Mouse (Mus musculus) CH12.LX (cell line): Measurements from ENCODE around the gene Msh5. TPM values are rescaled to one million over a fixed set of nuclear protein-coding genes. Genes with fewer than 3 reads are reported as not detected.
"Not testable (repeated sequence)": the region's sequence is repeated elsewhere in the genome, so short reads cannot be mapped to it uniquely, and the experiment has no call there.

Experiments
- DNase-seq: peaks from one replicate; pipeline ENCODE4 v3.0.0-alpha.2; 2013; ENCODE audit errors: extremely low read depth
- H3K27ac ChIP-seq: 2 replicates; pipeline ENCODE4 v1.5.1; 2012; ENCODE audit warnings: low read depth, mild to moderate bottlenecking, control low read depth, moderate library complexity; ENCODE audit not compliant: insufficient read depth
- H3K27me3 ChIP-seq: replicated peaks from 2 replicates; pipeline ENCODE3; 2012; ENCODE audit warnings: inconsistent platforms
- H3K36me3 ChIP-seq, 2 experiments: replicated peaks in 1 of 2; 2 replicates each; pipeline versions ENCODE3 to v1.6.1; 2012; ENCODE audit warnings: inconsistent platforms in 1 of 2, low read length in 1 of 2, mild to moderate bottlenecking in 1 of 2, mixed read lengths in 1 of 2, moderate library complexity in 1 of 2; ENCODE audit not compliant: control insufficient read depth in 1 of 2, insufficient read depth in 1 of 2
- H3K4me1 ChIP-seq, 2 experiments: 2 replicates each; pipeline ENCODE4 v1.6.1; 2012; ENCODE audit warnings: inconsistent platforms in 1 of 2, moderate library complexity in 1 of 2; ENCODE audit not compliant: insufficient read depth in 2 of 2, control insufficient read depth in 1 of 2
- H3K4me2 ChIP-seq: 2 replicates; pipeline ENCODE4 v1.6.1; 2012; ENCODE audit warnings: low read depth, mild to moderate bottlenecking, control low read depth; ENCODE audit not compliant: poor library complexity, insufficient read depth, severe bottlenecking
- H3K4me3 ChIP-seq, 3 experiments: fragments of 150-350 bp in 1 of 3; sonication (generic) in 1 of 3; replicated peaks in 1 of 3; 2 replicates each; pipeline versions ENCODE3 to v1.5.1; 2011 to 2012; ENCODE audit warnings: low read depth in 2 of 3, low read length in 2 of 3, mild to moderate bottlenecking in 2 of 3, moderate library complexity in 2 of 3, control low read depth in 1 of 3, improper control_type of control experiment in 1 of 3, inconsistent platforms in 1 of 3, mixed read lengths in 1 of 3; ENCODE audit not compliant: poor library complexity in 1 of 3
- H3K79me2 ChIP-seq: replicated peaks from 2 replicates; pipeline ENCODE4 v1.6.1; 2012; ENCODE audit warnings: mild to moderate bottlenecking, moderate library complexity; ENCODE audit not compliant: control insufficient read depth, poor library complexity, insufficient read depth, severe bottlenecking; ENCODE audit errors: extremely low read depth
- H3K9ac ChIP-seq: 2 replicates; pipeline ENCODE4 v1.6.1; 2012; ENCODE audit warnings: low read depth, mild to moderate bottlenecking, control low read depth, moderate library complexity; ENCODE audit not compliant: insufficient read depth
- H3K9me3 ChIP-seq: replicated peaks from 2 replicates; pipeline ENCODE3; 2012; ENCODE audit warnings: low read length, inconsistent platforms, mixed read lengths
- BHLHE40 ChIP-seq: IDR thresholded peaks from 2 replicates; pipeline ENCODE4 v1.6.1; 2011; ENCODE audit warnings: mild to moderate bottlenecking, low read depth, low read length, improper control_type of control experiment
- CTCF ChIP-seq, 2 experiments: IDR thresholded peaks in 1 of 2; conservative IDR thresholded peaks in 1 of 2; 2 replicates each; pipeline ENCODE4 v1.5.1; 2011 to 2012; ENCODE audit warnings: low read depth in 2 of 2, low read length in 2 of 2, improper control_type of control experiment in 1 of 2, inconsistent platforms in 1 of 2, mild to moderate bottlenecking in 1 of 2, moderate library complexity in 1 of 2
- E2F4 ChIP-seq: IDR thresholded peaks from 2 replicates; pipeline ENCODE4 v1.6.1; 2011; ENCODE audit warnings: low read depth, low read length, improper control_type of control experiment; ENCODE audit not compliant: insufficient replicate concordance
- ETS1 ChIP-seq: conservative IDR thresholded peaks from 2 replicates; pipeline ENCODE4 v1.6.1; 2012; ENCODE audit warnings: low read depth, mild to moderate bottlenecking, inconsistent platforms, low read length, improper control_type of control experiment, moderate library complexity
- HCFC1 ChIP-seq: IDR thresholded peaks from 2 replicates; pipeline ENCODE4 v1.6.1; 2012; ENCODE audit warnings: low read depth, mild to moderate bottlenecking, inconsistent platforms, low read length, improper control_type of control experiment
- IRF4 ChIP-seq: IDR thresholded peaks from 2 replicates; pipeline ENCODE4 v1.6.1; 2014; ENCODE audit warnings: low read depth, mild to moderate bottlenecking, inconsistent platforms, low read length, improper control_type of control experiment
- KAT2A ChIP-seq: IDR thresholded peaks from 2 replicates; pipeline ENCODE4 v1.6.1; 2012; ENCODE audit warnings: low read length, improper control_type of control experiment, inconsistent platforms; ENCODE audit not compliant: insufficient replicate concordance
- MAX ChIP-seq: IDR thresholded peaks from 2 replicates; pipeline ENCODE4 v1.6.1; 2011; ENCODE audit warnings: low read length, improper control_type of control experiment
- PAX5 ChIP-seq: IDR thresholded peaks from 2 replicates; pipeline ENCODE4 v1.6.1; 2012; ENCODE audit warnings: low read length, inconsistent platforms, mixed read lengths
- SIN3A ChIP-seq: IDR thresholded peaks from 2 replicates; pipeline ENCODE4 v1.6.1; 2012; ENCODE audit warnings: low read length, improper control_type of control experiment, inconsistent platforms
- TCF12 ChIP-seq: IDR thresholded peaks from 2 replicates; pipeline ENCODE4 v1.6.1; 2014; ENCODE audit warnings: low read depth, mild to moderate bottlenecking, inconsistent platforms, low read length, improper control_type of control experiment
- UBTF ChIP-seq: IDR thresholded peaks from 2 replicates; pipeline ENCODE4 v1.6.1; 2012; ENCODE audit warnings: low read depth, mild to moderate bottlenecking, inconsistent platforms, low read length, improper control_type of control experiment, moderate library complexity
- USF1 ChIP-seq: IDR thresholded peaks from 2 replicates; pipeline ENCODE4 v1.6.1; 2014; ENCODE audit warnings: low read depth, mild to moderate bottlenecking, inconsistent platforms, low read length, improper control_type of control experiment
- USF2 ChIP-seq: conservative IDR thresholded peaks from 2 replicates; pipeline ENCODE4 v1.6.1; 2011; ENCODE audit warnings: low read depth, low read length, improper control_type of control experiment
- ZKSCAN1 ChIP-seq: IDR thresholded peaks from 2 replicates; pipeline ENCODE4 v1.6.1; 2012; ENCODE audit warnings: low read depth, inconsistent platforms, low read length, improper control_type of control experiment, borderline replicate concordance
- ZMIZ1 ChIP-seq: IDR thresholded peaks from 2 replicates; pipeline ENCODE4 v1.6.1; 2012; ENCODE audit warnings: low read depth, mild to moderate bottlenecking, inconsistent platforms, low read length, improper control_type of control experiment
- dilution Hi-C: fragments of 300-500 bp; cut with MboI; formaldehyde crosslinking; loops from 2 replicates; pipeline ENCODE4 v1.14.3; 2020; ENCODE audit warnings: low sequenced_read_pairs; ENCODE audit not compliant: extremely low pct_unique_long_range_greater_than_20kb, extremely low pct_ligation_motif_present
- in situ Hi-C: fragments of 300-500 bp; cut with MboI; formaldehyde crosslinking; loops from 3 replicates; pipeline ENCODE4 v1.14.3; 2019; ENCODE audit warnings: low sequenced_read_pairs, low pct_ligation_motif_present, low pct_unique_long_range_greater_than_20kb, mixed read lengths
- polyA plus RNA-seq: library from polyadenylated mRNA; unstranded; fragments of >175 nt; gene quantifications from 2 replicates; pipeline ENCODE4 v1.2.1, GENCODE M21; 2012; ENCODE audit warnings: low read depth; ENCODE audit not compliant: insufficient read length
- total RNA-seq, 2 experiments: library from RNA; depleted of rRNA; stranded (reverse); fragments of 300-350 nt in 1 of 2; fragments of >200 nt in 1 of 2; gene quantifications; 2 replicates each; pipeline ENCODE4 v1.2.3; 2012 to 2014

The Msh5 gene
- total and polyA plus RNA-seq, 3 experiments, result 6.1 to 13.1 (median 10.6) TPM

- no peak overlapping the region for H3K9ac ChIP-seq
- no peaks in the 10 kb centered on the region for H3K9me3 ChIP-seq
- DNase-seq, result no peak
- peaks cover 5 to 30% of the 10 kb centered on the region in 2 experiments; a peak in 3 of 4 replicates for H3K4me1 ChIP-seq
- peaks cover 16% of the 10 kb centered on the region for H3K79me2 ChIP-seq
- H3K4me2 ChIP-seq, result no peak overlapping the region
- H3K4me3 ChIP-seq, result no peak overlapping the region
- H3K36me3 ChIP-seq, result peaks cover 82 to 92% of the 10 kb centered on the region in 2 experiments
- H3K27me3 ChIP-seq, result no peaks in the 10 kb centered on the region
- no peak overlapping the region for H3K27ac ChIP-seq
- TF ChIP-seq KAT2A, result no peak
- no peak for TF ChIP-seq BHLHE40
- TF ChIP-seq IRF4, result no peak
- TF ChIP-seq ZKSCAN1, result no peak
- no peak for TF ChIP-seq CTCF (conservative IDR thresholded peaks at IDR 0.05 in 1 of 2, IDR thresholded peaks at IDR 0.05 in 1 of 2; ENCODE audit: low read depth in 2 of 2, low read length in 2 of 2)
- no peak for TF ChIP-seq ZMIZ1
- no peak for TF ChIP-seq PAX5
- no peak for TF ChIP-seq MAX
- TF ChIP-seq ETS1, result no peak
- in situ Hi-C loops, result no loop called here
- dilution Hi-C loops, result no loop called here
Observed at GRCm38 (mm10) chr17:35009586-35009985, 37.0 kb downstream of the Msh5 start.

- Histone ChIP-seq H3K9ac (no peak overlapping the region), H3K79me2 (peaks cover 37% of the 10 kb centered on the region), H3K4me3 (no peak overlapping the region), H3K27me3 (no peaks in the 10 kb centered on the region), H3K9me3 (no peaks in the 10 kb centered on the region), H3K4me2 (no peak overlapping the region), H3K36me3 (peaks cover 67 to 81% of the 10 kb centered on the region in 2 experiments), H3K27ac (no peak overlapping the region), H3K4me1 (peaks cover 5 to 30% of the 10 kb centered on the region in 2 experiments; a peak in 3 of 4 replicates)
- dilution Hi-C loops (no loop called here), in situ Hi-C loops (no loop called here)
- no peak for TF ChIP-seq E2F4
- peak in 1 of 2 experiments; percentile 22; a peak in 1 of 4 replicates for TF ChIP-seq CTCF (conservative IDR thresholded peaks at IDR 0.05 in 1 of 2, IDR thresholded peaks at IDR 0.05 in 1 of 2; ENCODE audit: low read depth in 2 of 2, low read length in 2 of 2)
- TF ChIP-seq ZKSCAN1, result no peak
- no peak for TF ChIP-seq USF1
- no peak for TF ChIP-seq UBTF
- TF ChIP-seq HCFC1, result no peak
- TF ChIP-seq TCF12, result no peak
- TF ChIP-seq SIN3A, result no peak
- no peak for TF ChIP-seq USF2
- peak; percentile 62 for DNase-seq
Observed at GRCm38 (mm10) chr17:35007387-35007991, 39.1 kb downstream of the Msh5 start.

- H3K4me1 ChIP-seq, result peaks cover 5 to 30% of the 10 kb centered on the region in 2 experiments; a peak in 3 of 4 replicates
- in situ Hi-C loops, result not testable (repeated sequence)
Observed at GRCm38 (mm10) chr17:35005902-35006301, 40.6 kb downstream of the Msh5 start.

More at GRCm38 (mm10) chr17:35005902-35006301, 40.6 kb downstream of the Msh5 start:
- DNase-seq, H3K27me3 ChIP-seq, H3K9ac ChIP-seq, dilution Hi-C loops, H3K9me3 ChIP-seq: not testable (repeated sequence)
- H3K36me3 ChIP-seq, result peaks cover 51 to 68% of the 10 kb centered on the region in 2 experiments
- peak overlapping the region in 2 of 3 experiments; percentile 13 to 84 for H3K4me3 ChIP-seq
- H3K27ac ChIP-seq, result peak overlapping the region; percentile 39
- H3K4me2 ChIP-seq, result peak overlapping the region; percentile 7; the same call in 1 of the 2 replicates
- peaks cover 41% of the 10 kb centered on the region for H3K79me2 ChIP-seq
